In genomic region chr17:15449606-15450005, GRCm38 (mm10) we compare ENCODE assay signal across 22 mouse cellular contexts. TPM values are rescaled to one million over a fixed set of nuclear protein-coding genes. Genes with fewer than 3 reads are reported as not detected.
DNase-seq lines count a peak whose midpoint lies in the region; ATAC-seq and TF ChIP-seq lines count a peak whose summit lies in the region.
"Had no signal": no experiment of that assay in that cellular context is flagged by ENCODE, and none has a peak within 500 bp of the region (broad histone marks: within the 10 kb centered on the region; RNA-seq: fewer than 3 reads in every experiment).

No protein-coding gene starts in this region.

- no peaks in the 10 kb centered on the region for H3K36me3 ChIP-seq in lung, embryonic 14.5 days (ENCODE audit: insufficient read depth)
- no peaks in the 10 kb centered on the region for H3K36me3 ChIP-seq in limb, embryonic 10.5 days
- H3K36me3 ChIP-seq: embryonic facial prominence, embryonic 13.5 days; heart, embryonic 13.5 days; hindbrain, embryonic 12.5 days; intestine, embryonic 15.5 days; kidney, embryonic 15.5 days had no signal

- no peak overlapping the region for H3K9ac ChIP-seq in lung, embryonic 14.5 days
- H3K9ac ChIP-seq: embryonic facial prominence, embryonic 13.5 days; forebrain, embryonic 13.5 days; forebrain, postnatal 0 days; heart, embryonic 13.5 days; hindbrain, embryonic 12.5 days; intestine, embryonic 15.5 days; kidney, embryonic 15.5 days had no signal

- no peak for ATAC-seq in lung, embryonic 14.5 days (ENCODE audit: insufficient read depth)
- ATAC-seq: forebrain, embryonic 13.5 days; forebrain, postnatal 0 days; hindbrain, postnatal 0 days; intestine, embryonic 15.5 days had no signal

- no peaks in the 10 kb centered on the region for H3K27me3 ChIP-seq in lung, embryonic 14.5 days (ENCODE audit: insufficient read depth, low read length)
- H3K27me3 ChIP-seq in limb, embryonic 10.5 days (ENCODE audit: low read depth, poor library complexity, severe bottlenecking): no peaks in the 10 kb centered on the region
- H3K27me3 ChIP-seq: CH12.LX; embryonic facial prominence, embryonic 13.5 days; forebrain, embryonic 13.5 days; heart, embryonic 13.5 days; intestine, embryonic 15.5 days; kidney, embryonic 15.5 days had no signal

- H3K27ac ChIP-seq in gastrocnemius, adult 2 months: peak overlapping the region; percentile 82
- H3K27ac ChIP-seq in lung, embryonic 14.5 days (ENCODE audit: low read depth): no peak overlapping the region
- H3K27ac ChIP-seq in limb, embryonic 10.5 days: no peak overlapping the region
- H3K27ac ChIP-seq: embryonic facial prominence, embryonic 13.5 days; forebrain, embryonic 13.5 days; heart, adult 2 months; heart, embryonic 13.5 days; hindbrain, embryonic 12.5 days; hindbrain, postnatal 0 days; intestine, embryonic 15.5 days; kidney, embryonic 15.5 days had no signal

- no peaks in the 10 kb centered on the region for H3K4me1 ChIP-seq in lung, embryonic 14.5 days (ENCODE audit: insufficient read depth)
- H3K4me1 ChIP-seq in lung, adult 2 months (ENCODE audit: control insufficient read depth, insufficient read depth, low read length): no peaks in the 10 kb centered on the region
- H3K4me1 ChIP-seq in limb, embryonic 10.5 days: no peaks in the 10 kb centered on the region
- H3K4me1 ChIP-seq: embryonic facial prominence, embryonic 13.5 days; forebrain, embryonic 13.5 days; hindbrain, embryonic 12.5 days; intestine, embryonic 15.5 days; kidney, embryonic 15.5 days had no signal

- H3K4me3 ChIP-seq in gastrocnemius, adult 2 months: no peak overlapping the region
- H3K4me3 ChIP-seq in lung, embryonic 14.5 days (ENCODE audit: low read depth, low read length): no peak overlapping the region
- no peak overlapping the region for H3K4me3 ChIP-seq in lung, adult 2 months (replicated peaks; ENCODE audit: extremely low read depth, low read depth, low read length)
- no peak overlapping the region for H3K4me3 ChIP-seq in limb, embryonic 10.5 days
- H3K4me3 ChIP-seq: embryonic facial prominence, embryonic 13.5 days; forebrain, embryonic 13.5 days; heart, adult 2 months; heart, embryonic 13.5 days; hindbrain, embryonic 12.5 days; intestine, embryonic 15.5 days; kidney, embryonic 15.5 days had no signal

- no peak for TF ChIP-seq CTCF in gastrocnemius, adult 2 months (IDR thresholded peaks at IDR 0.05)
- TF ChIP-seq CTCF in lung, embryonic 14.5 days (IDR thresholded peaks at IDR 0.05; ENCODE audit: low read depth): no peak
- TF ChIP-seq CTCF in lung, adult 2 months (IDR thresholded peaks at IDR 0.05; ENCODE audit: insufficient read depth, low read length): no peak

- DNase-seq in gastrocnemius, adult 2 months: peak; percentile 50
- no peak for DNase-seq in gastrocnemius, postnatal 4 days (ENCODE audit: low spot score in 2 of 2)
- DNase-seq in lung, embryonic 14.5 days: peak; percentile 19
- DNase-seq in lung, adult 2 months: no peak
- DNase-seq in adrenal gland, postnatal 25 days: peak; percentile 31
- no peak for DNase-seq in limb, embryonic 10.5 days (ENCODE audit: low spot score)
- no peak for DNase-seq in MN1 (ENCODE audit: low spot score)
- DNase-seq: cerebellum, adult 18-20 months; cerebellum, adult 9-11 months; cerebellum, postnatal 36 days; forebrain, postnatal 0 days; heart, adult 2 months; heart, postnatal 4 days; kidney, adult 2 months had no signal

- WGBS in lung, embryonic 14.5 days: 72% methylated on average over 3 of the region's 3 CpGs
- WGBS in lung, adult 2 months: 53% methylated on average over 3 of the region's 3 CpGs
- 69% methylated on average over 3 of the region's 3 CpGs for WGBS in limb, embryonic 10.5 days

- TF ChIP-seq POLR2A in lung, adult 2 months (IDR thresholded peaks at IDR 0.05; ENCODE audit: borderline replicate concordance, extremely low read depth, low read depth, low read length): no peak

- intact Hi-C loops in gastrocnemius, adult 2 months (cut with DNase I): loop anchor here (1.0 kb wide), 1 partner anchor 12 kb away; no protein-coding TSS in a partner anchor

- H3K9me3 ChIP-seq in lung, embryonic 14.5 days (ENCODE audit: low read depth, low read length): no peaks in the 10 kb centered on the region
- H3K9me3 ChIP-seq in limb, embryonic 10.5 days (replicated peaks): no peaks in the 10 kb centered on the region
- H3K9me3 ChIP-seq: embryonic facial prominence, embryonic 13.5 days; forebrain, embryonic 13.5 days; heart, embryonic 13.5 days; hindbrain, embryonic 12.5 days; intestine, embryonic 15.5 days; kidney, embryonic 15.5 days had no signal

- H3K4me2 ChIP-seq in lung, embryonic 14.5 days: no peak overlapping the region
- H3K4me2 ChIP-seq: embryonic facial prominence, embryonic 13.5 days; forebrain, embryonic 13.5 days; heart, embryonic 13.5 days; hindbrain, embryonic 12.5 days; intestine, embryonic 15.5 days; kidney, embryonic 15.5 days had no signal

RNA-seq across cellular contexts. Expression of gene Psmb1, which starts 49.9 kb away (rescaled TPM):
- 100 to 1,000 TPM; 106 to 111 TPM for total RNA-seq in gastrocnemius, adult 2 months (2021)
- total RNA-seq in gastrocnemius, postnatal 4 days (2021): 100 to 1,000 TPM; 156 TPM
- polyA plus RNA-seq in lung, embryonic 14.5 days (2014; fragmentation: Nextera tagmentation; extraction: Ambion mirVana): 268 and 272 TPM in 2 replicates
- polyA plus RNA-seq in lung, adult 2 months (2012; rRNA removed): 66.1 and 92.3 TPM in 2 replicates
- total RNA-seq in adrenal gland, postnatal 25 days (2021): 167 and 189 TPM in 2 replicates
- polyA plus RNA-seq in limb, embryonic 10.5 days (2016; fragmentation: Nextera tagmentation; extraction: Ambion mirVana): 286 and 310 TPM in 2 replicates

RNA-seq across cellular contexts. Expression of gene Tbp, which starts 50.1 kb away (rescaled TPM):
- 1 to 10 TPM; 7.8 to 9.1 TPM for total RNA-seq in gastrocnemius, adult 2 months (2021)
- 10 to 100 TPM; 16.6 to 17.8 TPM for total RNA-seq in gastrocnemius, postnatal 4 days (2021)
- 53.6 and 53.8 TPM in 2 replicates for polyA plus RNA-seq in lung, embryonic 14.5 days (2014; fragmentation: Nextera tagmentation; extraction: Ambion mirVana)
- 35.1 and 36.1 TPM in 2 replicates for polyA plus RNA-seq in lung, adult 2 months (2012; rRNA removed)
- 29.8 and 31.4 TPM in 2 replicates for total RNA-seq in adrenal gland, postnatal 25 days (2021)
- polyA plus RNA-seq in limb, embryonic 10.5 days (2016; fragmentation: Nextera tagmentation; extraction: Ambion mirVana): 66.7 and 67.0 TPM in 2 replicates

RNA-seq across cellular contexts. Expression of gene Fam120b, which starts 53.6 kb away (rescaled TPM):
- 10 to 100 TPM; 10.9 to 12.8 TPM for total RNA-seq in gastrocnemius, adult 2 months (2021)
- total RNA-seq in gastrocnemius, postnatal 4 days (2021): 10 to 100 TPM; 13.6 to 16.9 TPM
- 25.0 and 26.6 TPM in 2 replicates for polyA plus RNA-seq in lung, embryonic 14.5 days (2014; fragmentation: Nextera tagmentation; extraction: Ambion mirVana)
- 9.9 and 11.5 TPM in 2 replicates for polyA plus RNA-seq in lung, adult 2 months (2012; rRNA removed)
- total RNA-seq in adrenal gland, postnatal 25 days (2021): 20.6 and 27.4 TPM in 2 replicates
- polyA plus RNA-seq in limb, embryonic 10.5 days (2016; fragmentation: Nextera tagmentation; extraction: Ambion mirVana): 22.2 and 27.6 TPM in 2 replicates

Comparison
In these comparisons a context has a peak if more than half of its experiments do, and no peak if none do; other contexts are left out.
1. DNase-seq: peak in gastrocnemius, adult 2 months (single experiment), lung, embryonic 14.5 days (single experiment) and adrenal gland, postnatal 25 days (single experiment); none in gastrocnemius, postnatal 4 days (0 of 2), lung, adult 2 months (single experiment), limb, embryonic 10.5 days (single experiment) and MN1 (single experiment).